Mouse (Mus musculus) liver, postnatal 0 days (tissue): ENCODE measurements at regions not wholly inside any gene's neighbourhood (a gene's known extent, or its start where the extent isn't known, plus 50 kb on each side); places are given as distances from the start of the nearest gene placed in this dataset.

Source experiments
- CTCF ChIP-seq: sonication (generic); IDR thresholded peaks from 2 replicates; pipeline ENCODE4 v1.5.1; 2016; ENCODE audit warnings: antibody characterized with exemption, low read depth
- EP300 ChIP-seq: IDR thresholded peaks from 2 replicates; pipeline ENCODE4 v1.6.1; 2016; ENCODE audit warnings: antibody characterized with exemption, low read depth, mild to moderate bottlenecking

DNA sequence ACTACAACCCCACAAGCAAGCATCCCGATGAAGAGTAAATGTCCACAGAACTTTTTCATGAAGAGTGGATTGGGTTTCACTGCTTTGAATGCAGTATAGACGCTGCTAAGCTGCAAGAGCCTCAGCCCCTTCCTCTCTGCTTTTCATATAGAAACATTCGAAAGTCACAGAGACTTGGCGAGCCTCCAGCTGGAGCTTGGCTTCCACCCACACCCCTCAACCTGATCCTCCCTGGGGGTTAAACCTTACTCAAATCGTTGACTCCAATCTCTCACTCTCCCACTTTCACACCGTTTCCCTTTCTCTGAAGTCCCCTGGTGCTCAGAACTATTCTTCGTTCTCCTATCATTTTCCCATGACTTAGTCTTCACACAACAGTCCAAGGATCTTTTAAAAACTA is 437.0 kb upstream of the Fam160b2 start:
- no peak for TF ChIP-seq CTCF
- TF ChIP-seq EP300, result no peak
